ENCODE assay signal across 21 mouse cellular contexts in genomic region chr12:84835626-84836025, GRCm38 (mm10).
"Had no signal": no experiment of that assay in that cellular context is flagged by ENCODE, and none has a peak within 500 bp of the region (broad histone marks: within the 10 kb centered on the region; RNA-seq: fewer than 3 reads in every experiment).

No protein-coding gene starts in this region.

- H3K36me3 ChIP-seq: intestine, embryonic 15.5 days; kidney, embryonic 15.5 days; liver, embryonic 13.5 days; midbrain, embryonic 10.5 days; neural tube, embryonic 12.5 days; neural tube, embryonic 15.5 days; stomach, embryonic 15.5 days had no signal

- DNase-seq: kidney, adult 11 months; kidney, adult 8-10 months; kidney, postnatal 10 days; kidney, postnatal 36 days; layer of hippocampus, postnatal 36 days; liver, embryonic 13.5 days; midbrain, embryonic 14.5 days; right cerebral cortex, adult 18-20 months; right cerebral cortex, postnatal 14 days; spleen, adult 18-20 months; thymus, adult 2 months; thymus, postnatal 14 days; thymus, postnatal 4 days had no signal

- H3K4me1 ChIP-seq: kidney, embryonic 15.5 days; midbrain, embryonic 10.5 days; neural tube, embryonic 12.5 days; neural tube, embryonic 15.5 days; stomach, embryonic 15.5 days had no signal

- H3K4me3 ChIP-seq: intestine, embryonic 15.5 days; kidney, embryonic 15.5 days; left cerebral cortex, adult 2 months; liver, embryonic 13.5 days; megakaryocyte, embryonic 14.5 days; midbrain, embryonic 10.5 days; neural tube, embryonic 12.5 days; neural tube, embryonic 15.5 days; stomach, embryonic 15.5 days had no signal

- H3K9me3 ChIP-seq: intestine, embryonic 15.5 days; kidney, embryonic 15.5 days; liver, embryonic 13.5 days; midbrain, embryonic 10.5 days; neural tube, embryonic 12.5 days; neural tube, embryonic 15.5 days; stomach, embryonic 15.5 days had no signal

- H3K9ac ChIP-seq: intestine, embryonic 15.5 days; kidney, embryonic 15.5 days; liver, embryonic 13.5 days; neural tube, embryonic 12.5 days; neural tube, embryonic 15.5 days; stomach, embryonic 15.5 days had no signal

- H3K27ac ChIP-seq: intestine, embryonic 15.5 days; kidney, embryonic 15.5 days; left cerebral cortex, adult 2 months; liver, embryonic 13.5 days; midbrain, embryonic 10.5 days; neural tube, embryonic 12.5 days; neural tube, embryonic 15.5 days; stomach, embryonic 15.5 days had no signal

- H3K27me3 ChIP-seq: intestine, embryonic 15.5 days; kidney, embryonic 15.5 days; neural tube, embryonic 12.5 days; neural tube, embryonic 15.5 days; stomach, embryonic 15.5 days had no signal

- H3K4me2 ChIP-seq: intestine, embryonic 15.5 days; kidney, embryonic 15.5 days; liver, embryonic 13.5 days; neural tube, embryonic 12.5 days; neural tube, embryonic 15.5 days; stomach, embryonic 15.5 days had no signal
